Mouse (Mus musculus) right cerebral cortex, postnatal 14 days (tissue): Measurements from ENCODE around the gene Nr3c2.

Experiments
- DNase-seq: peaks from one replicate; pipeline ENCODE4 v3.0.0; 2022

Gene Nr3c2

DNA sequence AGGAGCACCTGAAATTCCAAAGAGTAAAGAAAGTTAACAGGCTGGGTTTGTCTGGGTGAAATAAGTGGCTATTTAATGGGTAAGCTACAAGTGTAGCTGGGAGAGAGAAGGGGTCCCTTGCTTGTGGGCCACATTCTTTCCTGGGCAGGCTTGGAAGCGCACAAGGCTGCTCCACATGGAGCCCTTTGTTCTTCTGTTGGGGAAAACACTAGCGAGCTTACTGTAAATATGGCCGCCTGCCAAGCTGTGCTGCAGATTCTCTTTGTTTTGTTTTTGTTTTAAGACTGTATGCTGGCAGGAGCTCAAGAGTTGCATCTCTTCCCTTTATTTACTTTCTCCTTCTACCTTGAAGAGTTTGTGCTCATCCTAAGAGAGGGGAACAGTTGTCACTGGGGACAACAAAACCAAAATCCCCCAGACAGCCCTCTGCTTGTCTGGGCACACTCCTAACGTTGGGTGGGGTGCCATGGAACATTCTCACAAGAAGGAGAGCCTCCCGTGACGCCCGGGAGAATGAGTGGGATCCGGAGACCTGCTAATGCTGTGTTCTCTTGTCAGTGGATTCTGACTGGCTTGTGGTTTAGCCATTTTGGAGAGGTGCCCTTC, 73.8 kb downstream of the Nr3c2 start:
- DNase-seq, result peak; percentile 34

DNA sequence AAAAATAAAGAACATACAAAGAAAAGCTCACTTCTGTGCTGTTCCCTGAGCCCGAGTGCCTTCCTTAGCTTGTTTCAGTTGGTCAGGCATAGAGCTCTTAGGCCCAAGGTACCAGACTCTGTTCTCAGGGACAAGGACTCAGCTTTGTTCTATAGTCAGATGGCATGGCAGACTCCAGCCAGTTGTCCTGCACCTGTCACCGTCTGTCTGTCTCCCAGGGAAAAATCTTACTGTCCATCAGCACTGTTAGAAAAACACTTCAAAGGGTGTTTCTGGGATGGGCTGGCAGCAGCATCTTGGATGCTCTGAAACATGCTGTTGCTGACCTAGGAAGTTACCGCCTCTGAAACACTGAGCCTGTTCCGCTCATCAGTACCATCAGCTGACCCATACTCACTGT, 78.7 kb downstream of the Nr3c2 start:
- no peak for DNase-seq

DNA sequence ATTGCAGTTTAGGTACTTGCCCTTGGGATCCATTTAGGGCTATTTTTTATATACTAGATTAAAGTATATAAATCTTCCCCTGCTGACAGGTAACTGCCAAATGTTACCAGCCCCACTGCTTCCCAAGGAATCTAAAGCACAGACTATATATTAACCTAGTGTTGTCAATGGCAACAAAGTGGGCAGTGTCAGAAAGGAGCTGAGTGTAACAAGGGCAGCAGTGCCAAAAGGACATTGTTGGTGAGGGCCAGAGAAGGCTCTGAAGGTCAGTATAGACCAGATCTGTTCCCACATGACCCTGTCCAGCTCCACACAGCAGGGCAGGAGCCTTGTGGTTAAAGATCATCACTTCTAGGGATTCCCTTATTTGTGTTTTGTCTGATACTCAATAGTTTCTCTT, 84.8 kb downstream of the Nr3c2 start:
- DNase-seq, result no peak

- DNase-seq, result no peak
Observed at GRCm38 (mm10) chr8:76984851-76985250, 85.6 kb downstream of the Nr3c2 start.

DNA sequence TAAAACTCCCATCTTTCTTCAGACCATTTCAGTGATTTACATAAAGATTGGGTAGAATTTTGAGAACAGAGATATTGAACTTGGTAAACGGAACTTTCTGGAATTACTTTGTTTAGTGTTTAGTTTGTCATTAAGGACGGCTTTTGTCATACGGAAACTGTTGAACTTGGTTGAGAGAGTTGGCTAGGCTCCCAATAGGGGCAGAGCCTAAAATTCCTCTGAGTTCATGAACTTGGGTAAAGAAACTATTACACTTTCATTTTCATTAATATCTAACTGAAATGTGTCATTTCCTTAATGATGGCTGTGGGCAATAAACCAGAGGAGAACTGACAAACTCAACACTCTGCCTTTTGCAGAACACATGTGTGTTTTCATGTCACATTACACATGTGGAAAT, 88.6 kb downstream of the Nr3c2 start:
- no peak for DNase-seq

- DNase-seq, result no peak
Observed at GRCm38 (mm10) chr8:76998276-76998675, 99.0 kb downstream of the Nr3c2 start.

- no peak for DNase-seq
Observed at GRCm38 (mm10) chr8:77009425-77009824, 110.2 kb downstream of the Nr3c2 start.

GRCm38 (mm10) chr8:77011985-77012384, 112.7 kb downstream of the Nr3c2 start:
- no peak for DNase-seq

DNA sequence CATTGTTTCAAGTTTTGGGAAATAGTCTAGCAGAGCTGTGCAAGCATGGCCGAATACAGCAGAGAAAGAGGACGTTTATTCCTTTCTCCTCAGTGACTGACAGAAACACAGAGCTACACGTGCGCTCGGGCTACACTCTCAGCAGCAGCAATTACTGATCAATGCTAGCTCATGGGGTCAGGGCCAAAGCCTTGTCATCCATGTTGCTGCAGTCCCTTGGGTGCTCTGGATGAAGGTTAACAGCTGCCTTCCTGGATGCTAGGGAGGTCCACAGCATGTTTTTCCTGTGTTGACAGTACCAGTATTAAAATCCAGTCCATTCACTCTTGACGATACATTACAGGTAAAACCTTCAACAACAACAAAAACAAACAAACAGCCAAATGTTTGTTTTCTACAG, 113.4 kb downstream of the Nr3c2 start:
- no peak for DNase-seq

GRCm38 (mm10) chr8:77016713-77017112, 117.5 kb downstream of the Nr3c2 start:
- no peak for DNase-seq

DNA sequence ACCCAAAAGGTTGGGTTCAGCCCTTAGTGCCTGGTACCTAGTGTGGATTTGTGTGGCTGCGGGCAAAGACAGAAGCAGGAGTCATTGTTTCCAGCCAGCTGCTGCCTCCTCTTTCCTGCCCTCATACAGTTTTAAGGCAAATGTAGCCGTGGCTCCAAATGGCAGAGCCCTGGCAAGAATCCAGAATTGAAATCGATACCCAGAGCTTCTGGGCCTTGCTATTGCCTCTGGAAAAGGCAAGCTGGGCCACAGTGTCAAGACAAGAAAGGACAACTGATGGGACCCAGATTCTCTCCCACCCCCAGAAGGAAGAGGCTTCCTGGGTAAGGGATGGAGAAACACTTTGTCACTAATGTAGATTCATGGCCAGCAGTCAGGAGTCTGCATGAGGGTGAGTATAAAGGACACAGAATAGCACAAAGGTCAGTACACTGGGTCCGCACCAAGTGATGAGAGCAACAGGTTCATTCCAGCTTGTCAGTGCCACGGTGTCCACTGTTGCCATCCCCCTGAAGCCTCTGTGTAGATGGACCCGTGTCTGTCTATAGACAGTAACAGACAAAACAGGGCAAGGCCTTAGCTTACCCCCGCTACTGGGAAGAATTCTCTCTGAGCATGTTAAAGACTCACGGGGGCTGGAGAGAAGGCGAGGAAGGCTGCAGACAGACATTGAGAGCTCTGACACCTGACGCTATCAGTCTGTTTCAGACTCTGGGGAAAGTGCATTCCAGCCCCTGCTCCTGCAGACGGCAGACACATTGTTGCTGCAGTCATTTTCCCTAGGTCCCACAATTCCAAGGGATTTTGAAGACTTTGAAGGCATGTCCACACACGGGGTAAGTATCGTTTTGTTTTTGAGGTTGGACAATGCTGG, 124.8 kb downstream of the Nr3c2 start:
- DNase-seq, result no peak

DNA sequence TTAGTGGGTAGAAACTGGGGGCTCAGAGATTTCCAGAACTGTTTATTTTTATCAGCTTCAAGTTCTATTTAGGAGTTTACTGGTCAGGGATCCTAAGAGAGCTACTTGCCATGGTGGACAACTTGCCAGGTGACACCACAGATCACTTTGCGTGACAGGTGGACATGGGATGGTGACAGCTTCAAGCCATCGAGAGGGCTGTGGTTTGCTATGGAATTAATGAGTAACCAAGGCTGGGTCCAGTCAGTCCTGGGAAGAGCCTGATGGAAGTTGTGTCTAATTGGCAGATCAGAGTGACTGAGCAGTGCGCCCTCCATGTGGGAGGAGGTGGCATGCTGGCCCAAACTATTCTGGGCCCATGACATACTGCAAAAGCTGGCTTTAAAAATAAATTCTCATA, 132.0 kb downstream of the Nr3c2 start:
- DNase-seq, result no peak

DNA sequence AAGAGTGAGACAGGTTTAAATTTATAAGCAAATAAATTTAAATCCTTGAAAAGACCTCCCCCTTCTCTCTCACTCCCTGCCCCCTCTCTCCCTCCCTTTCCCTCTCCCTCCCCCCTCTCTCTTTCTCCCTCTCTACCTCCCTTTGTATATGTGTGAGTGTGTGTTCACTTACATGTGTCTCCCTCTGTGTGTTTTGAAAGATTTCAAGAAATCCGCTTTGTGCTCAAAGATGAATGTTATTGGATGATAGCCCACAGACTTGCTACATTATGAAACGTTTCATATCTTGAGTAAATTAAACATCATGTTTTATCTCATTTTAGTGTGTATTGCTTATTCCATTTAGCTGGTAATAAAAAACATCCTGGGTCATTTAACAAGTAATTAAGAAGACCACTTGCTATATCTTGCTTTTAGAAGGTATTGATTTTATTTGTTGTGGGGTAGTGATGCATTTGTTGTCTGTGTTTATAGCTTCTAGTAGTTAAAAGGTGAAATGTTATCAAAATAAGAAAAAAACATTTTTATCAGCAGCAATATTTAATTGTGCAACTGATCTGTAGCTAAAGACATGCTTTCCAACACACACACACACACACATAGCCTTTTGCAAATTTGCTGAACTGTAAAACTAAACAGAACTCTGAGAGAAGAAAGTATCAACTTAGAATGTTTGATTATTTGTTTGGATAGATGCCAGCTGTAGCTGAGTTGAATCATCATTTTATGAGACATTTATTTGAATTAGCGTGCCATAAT, 134.6 kb downstream of the Nr3c2 start:
- no peak for DNase-seq

GRCm38 (mm10) chr8:77034465-77034829, 135.2 kb downstream of the Nr3c2 start:
- no peak for DNase-seq

DNA sequence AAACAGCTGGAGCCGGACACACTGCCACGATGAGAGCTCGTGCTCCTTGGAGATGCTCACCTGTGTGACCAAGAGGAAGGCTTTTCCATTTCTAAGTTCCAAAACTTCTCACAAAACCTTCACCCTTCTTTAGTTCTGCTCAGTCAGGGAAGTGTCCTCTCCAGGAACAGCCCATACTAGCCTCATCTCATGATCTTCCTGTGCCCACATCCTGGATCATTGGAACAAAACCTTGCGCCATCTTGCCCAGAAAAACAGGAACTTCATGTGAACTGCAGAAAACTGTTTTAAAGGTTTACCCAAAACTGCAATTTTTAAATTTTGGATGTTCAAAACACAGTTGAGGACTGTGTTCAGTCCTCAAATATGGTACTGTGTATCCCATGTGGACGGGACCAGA, 142.0 kb downstream of the Nr3c2 start:
- no peak for DNase-seq

DNA sequence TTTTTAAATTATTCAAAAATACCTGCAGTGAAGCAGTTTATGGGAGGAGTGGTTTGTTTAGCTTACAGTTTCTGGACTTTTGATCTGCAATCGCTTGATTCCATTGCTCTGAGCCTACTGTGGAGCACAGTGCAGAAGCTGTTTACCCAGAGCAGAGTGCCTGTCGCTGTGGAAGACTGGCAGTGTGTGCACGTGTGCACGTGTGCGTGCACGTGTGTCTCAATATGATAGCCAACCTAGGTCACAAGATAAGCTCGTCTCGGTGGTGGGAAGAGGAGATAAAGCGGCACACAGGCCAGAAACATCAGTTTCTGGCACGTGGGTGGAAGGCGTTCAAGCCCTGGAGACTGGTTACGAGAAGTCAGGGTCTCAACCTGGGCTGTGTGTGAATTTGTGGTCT, 145.6 kb downstream of the Nr3c2 start:
- no peak for DNase-seq

DNA sequence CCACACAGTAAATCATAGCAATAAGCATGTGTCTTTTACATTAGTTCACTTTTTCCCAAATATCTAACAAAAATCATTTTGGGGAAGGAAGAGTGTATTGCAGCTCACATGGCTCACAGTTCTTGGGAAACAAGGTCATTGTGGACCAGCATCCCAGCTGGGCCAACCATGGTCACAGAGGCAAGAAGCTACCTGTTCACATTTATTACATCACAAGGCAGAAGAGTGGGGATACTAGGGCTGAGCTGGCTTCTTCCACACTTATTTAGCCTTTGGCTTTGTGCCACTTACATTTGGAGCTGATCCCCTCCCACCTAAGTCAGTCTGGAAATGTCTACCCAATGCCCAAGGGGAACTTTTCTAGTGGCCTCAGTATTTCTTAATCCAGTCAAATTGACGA, 146.5 kb downstream of the Nr3c2 start:
- DNase-seq, result no peak

- no peak for DNase-seq
Observed at GRCm38 (mm10) chr8:77046217-77046616, 147.0 kb downstream of the Nr3c2 start.

DNA sequence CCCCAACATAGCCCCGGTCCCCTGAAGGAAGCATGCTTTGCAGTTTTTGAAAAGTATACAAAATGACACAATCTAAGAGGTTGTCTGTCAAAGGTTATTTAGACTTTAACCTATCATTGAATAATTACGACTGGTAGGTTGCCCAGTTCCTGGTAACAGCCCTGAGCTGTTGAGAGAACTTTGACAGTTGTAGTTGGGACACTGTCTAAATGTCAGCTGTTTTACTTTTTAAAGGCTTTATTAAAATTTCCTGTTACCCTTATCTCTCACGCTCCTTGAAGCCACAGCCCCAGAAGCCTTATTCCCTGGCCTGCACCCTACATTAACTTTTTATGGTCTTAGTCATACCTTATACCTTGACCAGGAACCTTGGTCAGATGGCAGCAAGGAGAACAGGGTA, 147.5 kb downstream of the Nr3c2 start:
- DNase-seq, result no peak

GRCm38 (mm10) chr8:77051399-77052275, 152.4 kb downstream of the Nr3c2 start:
- DNase-seq, result no peak

DNA sequence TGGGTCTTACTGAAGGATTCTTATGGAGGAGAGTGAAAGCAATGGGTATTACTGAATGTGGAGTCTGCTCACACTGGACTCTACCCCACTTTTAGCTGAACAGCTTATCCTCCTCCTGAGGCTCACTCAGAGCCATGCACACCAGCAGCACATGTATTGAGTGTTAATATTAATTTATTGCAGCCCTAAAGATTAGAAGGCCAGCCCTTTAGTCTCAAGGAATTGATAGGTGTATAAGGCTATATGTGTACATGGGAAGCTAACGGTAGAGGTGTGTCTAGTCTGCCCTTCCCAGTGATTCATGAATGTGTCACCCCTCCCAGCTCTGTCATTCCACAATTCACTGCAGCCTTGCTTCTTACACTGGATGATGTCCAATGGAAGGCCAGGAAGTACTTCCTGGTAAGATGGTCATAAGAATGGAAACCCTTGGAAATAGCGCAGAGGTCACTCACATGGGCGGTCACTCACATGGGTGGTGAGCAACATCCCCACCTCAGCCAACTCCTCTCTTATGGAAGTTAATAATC, 156.3 kb downstream of the Nr3c2 start:
- no peak for DNase-seq

DNA sequence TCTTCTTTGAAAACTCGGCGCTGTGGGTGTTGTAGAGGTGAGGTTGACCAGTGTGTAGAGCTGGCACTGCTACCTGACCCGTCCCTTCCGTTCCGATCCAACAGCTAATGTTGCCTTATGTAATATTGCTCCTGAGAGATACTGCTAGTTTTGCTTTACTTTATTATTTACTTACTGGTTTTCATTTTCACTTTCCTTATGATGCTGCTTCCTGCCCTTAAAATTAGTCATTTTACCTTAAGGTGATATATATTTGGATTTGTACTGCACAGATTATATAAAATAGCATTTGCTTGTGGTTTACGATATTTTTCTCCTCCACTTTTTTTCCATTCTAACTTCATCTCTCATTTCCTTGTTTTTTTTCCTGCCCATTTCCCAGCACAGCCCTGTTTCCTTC, 157.6 kb downstream of the Nr3c2 start:
- DNase-seq, result no peak

GRCm38 (mm10) chr8:77082687-77083086, 183.4 kb downstream of the Nr3c2 start:
- DNase-seq, result no peak
